Mouse (Mus musculus): ENCODE data around the gene Golph3l. TPM values are rescaled to one million over a fixed set of nuclear protein-coding genes. Genes with fewer than 3 reads are reported as not detected.
"Not testable (repeated sequence)": the region's sequence is repeated elsewhere in the genome, so short reads cannot be mapped to it uniquely, and the experiment has no call there.

Gene Golph3l
- polyA plus RNA-seq, 1 experiment from 2014 or later, result 33.4 TPM

DNA sequence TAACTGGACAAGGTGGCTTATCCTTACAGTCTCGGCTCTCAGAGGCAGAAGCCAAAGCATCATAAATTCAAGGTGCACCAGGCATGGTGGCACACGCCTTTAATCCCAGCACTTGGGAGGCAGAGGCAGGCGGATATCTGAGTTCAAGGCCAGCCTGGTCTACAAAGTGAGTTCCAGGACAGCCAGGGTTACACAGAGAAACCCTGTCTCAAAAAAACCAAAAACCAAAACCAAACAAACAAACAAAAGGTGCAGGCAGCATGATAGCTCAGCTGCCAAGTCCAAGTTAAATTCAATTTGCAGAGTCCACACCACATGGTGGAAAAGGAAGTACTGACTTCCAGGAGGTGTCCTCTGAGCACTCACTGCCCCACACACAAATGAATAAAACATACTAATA, 65.6 kb downstream of the Golph3l start:
- not testable (repeated sequence) for DNase-seq (ENCODE audit: low spot score)

DNA sequence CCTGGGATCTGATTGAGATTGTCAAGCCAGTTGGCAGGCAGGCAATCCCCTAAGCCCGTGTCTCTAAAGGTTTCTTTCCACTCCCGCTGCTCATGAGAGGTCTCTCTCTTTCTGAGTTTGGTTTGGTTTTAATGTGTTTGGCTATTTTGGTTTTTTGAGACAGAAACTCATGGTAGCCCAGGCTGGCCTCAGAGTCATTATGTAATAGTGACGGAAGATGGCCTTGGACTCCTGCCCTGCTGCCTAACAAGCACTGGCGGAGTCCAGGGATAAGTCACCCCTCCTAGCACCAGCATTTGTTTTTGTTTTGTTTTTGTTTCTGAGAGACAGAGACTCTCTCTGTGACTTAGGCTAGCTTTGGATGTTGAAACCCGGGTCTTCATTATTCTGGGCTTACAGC, 66.7 kb downstream of the Golph3l start:
- DNase-seq (ENCODE audit: low spot score), result no peak

DNA sequence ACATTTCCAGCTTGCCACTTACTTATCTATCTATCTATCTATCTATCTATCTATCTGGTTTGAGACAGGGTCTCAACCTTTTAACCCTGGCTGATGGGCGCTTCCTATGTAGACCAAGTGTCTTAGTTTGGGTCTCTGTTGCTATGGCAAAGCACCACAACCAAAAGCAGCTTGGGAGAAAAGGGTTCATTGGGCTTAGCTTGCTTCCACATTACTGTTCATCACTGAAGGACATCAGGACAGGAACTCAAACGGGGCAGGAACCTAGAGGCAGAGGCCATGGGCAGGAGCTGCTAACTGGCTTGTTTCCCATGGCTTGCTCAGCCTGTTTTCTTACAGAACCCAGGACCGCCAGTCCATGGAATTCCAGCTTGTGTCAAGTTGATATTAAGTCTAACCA, 68.4 kb downstream of the Golph3l start:
- no peak for DNase-seq (ENCODE audit: low spot score)

DNA sequence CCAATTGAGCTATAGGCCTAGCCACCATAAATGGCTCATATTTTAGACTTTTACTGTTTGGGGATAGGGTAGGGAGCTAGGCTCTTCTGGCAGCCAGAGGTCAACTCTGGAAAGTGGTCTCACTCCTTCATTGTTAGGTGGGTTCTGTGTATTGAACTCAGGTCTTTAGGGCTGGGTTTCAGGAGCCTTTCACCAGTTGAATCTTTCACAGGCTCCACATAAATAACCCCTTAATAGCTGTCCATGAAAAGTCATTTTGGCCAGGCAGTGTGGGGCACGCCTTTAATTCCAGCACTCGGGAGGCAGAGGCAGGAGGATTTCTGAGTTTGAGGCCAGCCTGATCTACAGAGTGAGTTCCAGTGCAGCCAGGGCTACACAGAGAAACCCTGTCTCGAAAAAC, 69.0 kb downstream of the Golph3l start:
- DNase-seq (ENCODE audit: low spot score), result no peak

DNA sequence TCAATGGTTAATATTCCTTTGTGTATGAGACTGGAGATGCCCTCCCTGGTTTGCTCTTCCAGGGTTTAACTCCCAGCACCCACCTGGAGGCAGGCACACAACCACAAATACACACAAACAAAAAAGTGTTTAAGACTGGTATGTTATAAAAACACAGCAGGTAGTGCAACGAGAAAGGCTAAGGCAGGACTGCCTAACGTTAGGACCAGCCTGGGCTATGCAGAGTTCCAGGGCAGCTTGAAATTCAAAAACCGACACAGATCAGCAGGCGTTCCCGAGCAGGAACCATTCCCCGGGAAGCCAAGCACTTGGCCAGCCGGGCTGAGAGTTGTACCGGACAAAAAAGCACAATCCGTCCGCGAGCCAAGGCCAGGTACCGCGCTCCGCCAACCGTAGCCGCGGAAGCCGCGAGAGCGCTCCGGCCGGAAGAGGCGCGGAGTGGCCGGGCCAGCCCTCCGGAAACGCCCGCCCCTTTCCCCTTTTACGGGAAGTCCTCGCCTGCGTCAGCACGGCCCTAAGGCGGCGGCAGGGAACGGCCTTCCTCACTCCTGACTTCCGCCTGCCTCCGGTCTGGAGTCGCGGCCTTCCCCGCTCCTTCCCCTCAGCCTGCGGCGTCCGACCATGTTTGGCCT, 69.6 kb downstream of the Golph3l start, which contains the start of gene Mcl1:
Gene Mcl1, plus strand, starts transcription at position 553 of the 632 bp plus-strand sequence.
- peak; percentile 89 for DNase-seq (ENCODE audit: low spot score)

DNA sequence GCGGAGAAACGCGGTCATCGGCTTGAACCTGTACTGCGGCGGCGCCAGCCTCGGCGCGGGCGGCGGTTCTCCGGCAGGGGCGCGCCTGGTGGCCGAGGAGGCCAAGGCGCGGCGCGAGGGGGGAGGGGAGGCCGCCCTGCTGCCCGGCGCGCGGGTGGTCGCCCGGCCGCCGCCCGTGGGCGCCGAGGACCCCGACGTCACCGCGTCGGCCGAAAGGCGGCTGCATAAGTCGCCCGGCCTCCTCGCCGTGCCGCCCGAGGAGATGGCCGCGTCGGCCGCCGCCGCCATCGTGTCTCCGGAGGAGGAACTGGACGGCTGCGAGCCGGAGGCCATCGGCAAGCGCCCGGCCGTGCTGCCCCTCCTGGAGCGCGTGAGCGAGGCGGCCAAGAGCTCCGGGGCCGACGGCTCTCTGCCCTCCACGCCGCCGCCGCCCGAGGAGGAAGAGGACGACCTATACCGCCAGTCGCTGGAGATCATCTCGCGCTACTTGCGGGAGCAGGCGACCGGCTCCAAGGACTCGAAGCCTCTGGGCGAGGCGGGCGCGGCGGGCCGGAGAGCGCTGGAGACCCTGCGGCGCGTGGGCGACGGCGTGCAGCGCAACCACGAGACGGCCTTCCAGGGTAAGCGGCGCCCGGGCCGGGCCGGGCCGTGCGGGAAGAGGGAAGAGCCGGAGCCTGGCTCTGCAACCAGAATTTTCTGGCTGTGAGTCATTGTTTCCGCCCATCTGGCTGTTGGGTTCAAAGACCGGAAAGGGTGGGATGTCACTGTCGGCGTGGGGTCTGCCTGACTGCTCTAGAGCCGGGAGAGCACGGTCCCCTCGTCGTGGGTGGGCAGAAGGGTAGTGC, 70.4 kb downstream of the Golph3l start:
- DNase-seq (ENCODE audit: low spot score), result peak; percentile 88

DNA sequence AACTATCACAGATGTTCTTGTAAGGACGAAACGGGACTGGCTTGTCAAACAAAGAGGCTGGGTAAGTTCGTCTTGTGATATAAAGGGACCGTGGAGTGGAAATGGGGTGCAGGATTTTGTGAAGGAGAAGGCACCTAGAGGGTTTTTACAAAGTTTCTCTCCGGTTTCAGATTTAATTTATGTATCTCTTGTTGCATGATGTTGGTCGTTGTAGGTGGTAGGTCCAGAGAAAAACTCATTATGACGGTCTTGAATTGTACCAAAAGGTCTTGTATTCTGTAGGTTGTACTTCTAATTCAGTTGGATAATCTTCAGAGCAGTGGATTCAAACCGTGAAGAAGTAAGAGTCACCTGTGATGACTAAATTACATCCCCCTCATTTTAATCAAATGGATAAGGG, 71.2 kb downstream of the Golph3l start:
- no peak for DNase-seq (ENCODE audit: low spot score)

DNA sequence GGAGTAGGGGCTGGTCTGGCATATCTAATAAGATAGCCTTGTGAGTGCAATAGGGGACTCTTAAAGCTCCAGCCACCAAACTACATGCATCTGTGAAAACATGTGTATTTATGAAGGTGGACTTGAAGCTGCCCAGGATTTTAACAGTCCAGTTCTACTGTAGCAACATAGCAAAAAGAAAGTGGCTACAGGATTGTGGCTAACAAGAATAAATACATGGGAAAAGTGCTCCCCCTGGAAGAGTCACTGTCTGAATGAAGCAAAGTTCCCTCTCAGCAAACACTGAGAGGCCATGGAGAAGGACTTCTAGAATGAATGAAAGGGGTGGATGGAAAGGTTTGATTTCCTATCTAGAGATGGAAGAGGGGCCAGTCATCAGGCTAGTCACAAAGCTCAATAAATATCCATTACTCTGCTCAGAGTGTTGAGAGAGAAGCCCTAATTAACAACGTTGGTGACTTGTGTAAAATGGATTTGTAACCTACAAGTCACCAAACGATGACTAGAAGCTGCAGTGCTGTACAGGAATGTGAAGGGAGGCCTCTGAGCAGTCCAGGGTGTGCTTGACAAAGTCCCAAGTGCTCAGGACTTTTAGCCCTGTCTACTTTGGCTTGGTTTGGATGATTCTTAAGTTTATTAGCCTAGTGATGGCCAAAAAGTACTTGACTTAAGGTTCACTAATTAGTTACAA, 72.2 kb downstream of the Golph3l start:
- no peak for DNase-seq (ENCODE audit: low spot score)

DNA sequence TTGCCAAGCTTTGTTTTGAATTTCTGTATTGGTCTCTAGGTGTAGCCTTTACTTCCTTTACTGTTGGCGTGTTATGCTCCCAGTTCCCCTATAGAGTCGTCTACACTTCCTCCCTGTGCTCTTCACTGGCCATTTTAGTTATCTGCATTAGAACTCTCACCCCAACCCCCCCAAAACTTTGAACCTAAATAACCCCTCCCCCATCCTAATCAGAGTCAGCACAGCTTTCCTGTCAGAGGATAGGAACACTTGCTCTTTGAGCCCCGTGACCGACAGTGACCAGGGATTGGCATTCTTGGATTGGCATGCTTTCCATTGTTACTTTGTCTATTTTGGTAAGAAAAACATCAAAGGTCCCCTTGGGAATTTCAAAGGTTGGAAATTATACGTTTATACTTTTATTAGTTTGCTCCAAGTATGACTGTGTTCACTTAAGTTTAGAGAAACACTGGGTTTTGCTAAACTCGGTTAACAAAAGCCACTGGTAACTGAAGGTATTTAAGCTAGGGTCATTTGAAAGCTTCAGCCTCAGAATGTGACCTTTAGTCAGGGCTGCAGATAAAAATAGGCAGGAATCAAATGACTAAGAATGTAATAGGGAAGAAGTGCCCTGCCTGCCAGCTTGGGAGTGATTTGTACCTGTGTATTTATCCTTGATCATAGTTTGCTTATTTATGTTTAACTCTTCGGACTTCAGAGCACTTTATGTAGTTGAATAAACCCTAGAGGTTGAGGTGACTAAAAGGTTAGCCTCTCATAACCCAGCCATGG, 73.4 kb downstream of the Golph3l start:
- DNase-seq (ENCODE audit: low spot score), result no peak

DNA sequence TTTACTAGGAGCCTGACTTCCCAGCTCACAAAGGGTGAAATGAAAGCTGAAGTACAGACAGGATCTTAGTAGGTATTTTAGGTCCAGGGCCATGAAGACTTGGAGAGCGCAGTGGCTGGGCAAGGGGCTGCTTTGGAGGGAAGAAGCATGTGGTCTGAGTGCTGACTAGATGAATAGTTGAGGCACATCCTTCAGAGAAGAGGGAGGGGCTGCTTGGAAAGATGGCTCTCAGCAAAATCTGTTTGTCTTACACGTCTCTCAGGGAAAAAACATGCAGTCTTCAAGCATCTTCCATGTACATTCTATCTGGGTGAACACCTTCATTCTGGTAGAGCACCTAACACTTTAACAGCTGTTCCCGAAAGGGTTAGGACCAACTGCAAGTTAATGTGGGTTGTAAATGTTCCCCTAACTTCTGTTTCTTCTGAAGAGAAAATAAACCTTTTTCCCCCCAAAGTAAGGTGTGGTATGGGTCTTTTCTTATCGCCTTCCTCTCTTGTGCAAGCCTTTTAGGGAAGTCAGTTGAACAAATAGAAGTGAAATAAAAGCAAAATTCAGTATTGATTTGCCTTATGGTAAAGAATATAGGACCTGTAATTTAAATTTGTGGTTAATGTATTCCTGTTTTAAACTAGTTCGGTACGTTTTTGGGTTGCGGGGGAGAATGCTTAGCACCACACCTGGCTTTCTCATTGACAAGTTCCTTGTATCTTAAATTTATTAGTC, 74.2 kb downstream of the Golph3l start:
- DNase-seq (ENCODE audit: low spot score), result no peak

DNA sequence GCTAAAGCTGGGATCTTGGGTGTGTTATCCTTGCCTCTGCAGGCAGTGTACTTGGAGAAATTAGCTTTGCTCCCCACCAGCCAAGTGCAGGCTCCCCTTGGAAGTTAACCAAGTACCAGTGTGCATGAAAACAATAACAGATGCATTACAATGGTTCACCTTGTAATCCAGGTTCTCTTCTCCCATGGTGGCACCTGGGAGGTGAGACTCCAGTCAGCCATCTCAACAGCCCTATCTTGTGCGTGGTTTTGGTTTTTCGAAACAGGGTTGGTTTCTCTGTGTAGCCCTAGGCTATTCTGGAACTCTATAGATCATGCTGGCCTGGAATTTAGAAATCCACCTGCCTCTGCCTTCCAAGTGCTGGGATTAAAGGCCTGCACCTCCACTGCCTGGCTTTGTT, 74.8 kb downstream of the Golph3l start:
- DNase-seq (ENCODE audit: low spot score), result no peak

DNA sequence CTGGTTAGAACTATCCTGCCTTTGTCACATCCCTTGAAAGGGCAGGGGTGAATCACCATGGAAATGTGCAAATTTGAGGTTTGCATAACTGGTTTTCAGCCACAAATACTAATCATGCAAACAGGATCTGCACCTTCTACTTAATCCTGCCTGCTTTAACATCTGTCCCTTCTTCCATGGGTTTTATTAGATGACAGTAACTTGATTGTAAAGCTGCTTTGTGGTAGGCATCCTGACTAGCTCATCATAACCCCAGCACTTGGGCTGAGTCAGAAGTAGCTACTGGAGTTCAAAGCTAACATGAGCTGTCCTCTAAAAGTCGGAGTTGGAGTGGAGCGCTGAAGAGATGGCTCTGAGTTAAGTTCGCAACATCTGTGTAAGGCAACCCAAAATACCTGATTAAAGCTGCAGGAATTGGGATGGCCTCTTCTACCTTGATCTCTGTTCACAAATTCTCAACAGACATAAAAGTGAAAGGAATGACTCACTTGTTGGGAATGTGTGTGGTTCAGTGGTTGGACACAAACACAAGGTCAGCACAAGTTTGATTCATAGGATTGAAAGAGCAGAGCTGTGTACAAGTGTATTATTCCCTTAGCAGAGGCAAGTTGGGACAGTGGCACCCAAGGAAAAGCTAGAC, 75.4 kb downstream of the Golph3l start:
- no peak for DNase-seq (ENCODE audit: low spot score)

DNA sequence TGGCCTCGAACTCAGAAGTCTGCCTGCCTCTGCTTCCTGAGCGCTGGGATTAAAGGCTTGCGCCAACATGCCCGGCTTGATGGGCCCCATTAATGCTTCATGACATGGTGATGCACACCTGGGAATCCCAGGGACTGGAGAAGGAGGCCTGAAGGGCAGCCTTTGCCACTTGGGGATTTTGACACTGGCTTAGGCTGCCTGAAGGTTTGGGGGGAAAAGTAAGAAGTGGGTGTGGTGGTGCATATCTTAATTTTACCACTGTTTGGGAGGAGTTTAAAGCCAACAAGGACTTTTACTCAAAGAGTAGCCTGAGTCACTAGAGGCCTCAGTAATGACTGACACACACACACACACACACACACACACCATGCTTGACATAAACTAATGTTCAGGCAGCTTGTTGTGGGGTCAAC, 76.2 kb downstream of the Golph3l start:
- no peak for DNase-seq (ENCODE audit: low spot score)

DNA sequence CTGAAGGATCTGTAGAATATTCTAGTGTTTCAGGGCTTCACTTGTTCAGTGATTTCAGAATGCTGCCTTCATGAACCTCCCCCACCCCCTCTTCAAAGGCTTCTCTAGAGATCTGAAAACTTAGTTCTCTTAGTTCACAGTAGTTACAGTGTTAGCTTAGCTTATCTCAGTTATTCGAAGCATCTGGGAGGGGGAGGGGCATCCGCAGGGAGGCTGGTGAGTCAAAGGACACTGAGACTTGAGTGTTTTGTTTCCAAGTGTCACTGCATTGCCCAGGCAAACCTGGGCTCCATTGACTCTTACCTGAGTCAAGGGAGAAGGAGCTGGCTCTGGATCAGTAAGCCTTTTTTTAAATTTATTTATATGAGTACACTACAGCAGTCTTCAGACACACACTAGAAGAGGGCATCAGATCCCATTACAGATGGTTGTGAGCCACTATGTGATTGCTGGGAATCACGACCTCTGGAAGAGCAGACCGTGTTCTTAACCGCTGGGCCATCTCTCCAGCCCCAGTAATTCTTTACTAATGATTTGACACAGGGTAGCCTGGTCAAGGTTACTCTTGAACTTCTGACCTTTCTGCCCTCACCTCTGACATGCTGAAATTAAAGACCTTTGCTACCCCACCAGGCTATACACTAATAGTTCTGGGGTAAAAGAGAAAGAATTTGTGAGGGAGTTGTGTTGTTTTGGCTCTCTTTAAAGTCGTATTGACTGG, 77.5 kb downstream of the Golph3l start:
- peak; percentile 84 for DNase-seq (ENCODE audit: low spot score)

DNA sequence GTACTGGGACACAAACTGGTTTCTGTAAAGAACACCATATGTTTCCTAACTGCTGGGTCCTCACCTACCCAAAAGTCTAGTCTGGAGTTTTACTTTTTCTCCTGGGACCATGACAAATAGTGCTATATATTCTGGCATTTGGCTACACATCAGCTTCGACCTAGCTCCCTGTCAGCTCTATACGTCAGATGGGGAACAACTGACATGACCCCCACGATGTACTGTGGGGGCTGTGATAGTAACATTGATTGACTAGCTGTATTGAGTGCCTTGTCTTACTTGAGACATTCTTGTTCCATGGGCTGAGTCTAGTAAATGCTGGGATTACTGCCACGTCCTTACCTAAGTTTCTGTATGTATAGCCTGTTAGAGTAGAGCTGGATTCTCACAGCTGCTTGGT, 78.8 kb downstream of the Golph3l start:
- DNase-seq (ENCODE audit: low spot score), result no peak

DNA sequence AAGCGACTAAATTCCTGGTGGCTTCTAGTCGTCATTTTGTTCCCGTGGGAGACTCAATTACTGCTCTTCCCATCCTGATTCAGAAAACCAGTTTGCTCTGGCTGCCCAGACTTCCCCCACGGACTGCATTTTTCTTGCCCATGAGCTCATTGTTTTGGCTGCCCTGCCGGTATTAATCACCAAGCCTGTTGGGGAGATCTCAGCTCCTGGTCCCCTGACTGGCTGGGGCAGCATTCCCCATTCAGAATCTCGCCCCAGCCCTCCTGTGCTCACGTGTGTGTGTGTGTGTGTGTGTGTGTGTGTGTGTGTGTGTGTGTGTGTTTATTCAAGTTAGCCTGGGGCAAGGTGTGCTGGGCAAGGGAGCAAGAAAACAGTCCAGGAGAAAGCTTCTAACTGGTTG, 79.3 kb downstream of the Golph3l start:
- DNase-seq (ENCODE audit: low spot score), result no peak

All from thymus, postnatal 0 days (tissue).